Mouse (Mus musculus): ENCODE measurements around the gene Olfr827.

Gene Olfr827

DNA sequence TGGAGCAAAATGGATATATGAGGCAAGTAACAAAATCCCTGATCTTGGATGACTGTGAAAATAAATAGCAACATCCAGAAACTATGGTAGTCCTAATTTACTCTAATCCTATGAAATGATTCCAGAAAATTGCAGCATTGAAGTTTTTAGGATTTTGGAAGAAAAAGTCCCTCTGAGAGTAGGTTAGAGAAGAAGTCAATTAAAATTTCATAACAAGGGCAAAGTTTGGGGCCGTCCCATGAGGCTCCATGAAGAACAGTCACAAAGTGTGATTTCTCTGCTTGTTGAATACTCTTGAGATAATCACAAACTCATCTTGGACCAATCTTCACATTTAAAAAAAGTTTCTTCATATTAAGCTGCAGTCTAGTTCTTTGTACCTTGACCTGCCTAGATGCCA, at the start of gene Olfr827:
Olfr827 (minus strand) TSS at position 101 of the 400 bp plus-strand sequence.
- DNase-seq (ENCODE audit: low spot score in 2 of 2) = no peak

DNA sequence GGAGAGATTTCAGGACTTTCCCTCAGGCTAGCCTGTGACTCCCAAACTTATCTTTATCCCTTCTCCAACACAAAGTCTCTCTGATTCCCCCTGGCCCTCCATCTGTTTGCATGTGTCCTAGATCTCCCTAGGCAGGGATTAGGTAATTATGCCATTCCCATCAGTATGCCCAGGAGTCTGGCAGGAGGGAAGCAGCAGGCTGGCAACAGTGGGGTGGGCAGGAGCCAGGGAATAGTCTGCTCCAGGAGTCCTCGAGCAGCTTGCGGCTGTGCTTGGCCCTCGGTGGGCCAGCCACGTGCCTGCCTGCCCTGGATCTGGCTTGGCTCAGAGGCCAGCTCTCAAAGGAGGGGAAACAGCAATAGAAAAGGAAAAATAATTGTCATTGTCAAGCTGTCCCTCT, 49.0 kb upstream of the Olfr827 start:
- DNase-seq (ENCODE audit: low spot score in 2 of 2) = no peak

DNA sequence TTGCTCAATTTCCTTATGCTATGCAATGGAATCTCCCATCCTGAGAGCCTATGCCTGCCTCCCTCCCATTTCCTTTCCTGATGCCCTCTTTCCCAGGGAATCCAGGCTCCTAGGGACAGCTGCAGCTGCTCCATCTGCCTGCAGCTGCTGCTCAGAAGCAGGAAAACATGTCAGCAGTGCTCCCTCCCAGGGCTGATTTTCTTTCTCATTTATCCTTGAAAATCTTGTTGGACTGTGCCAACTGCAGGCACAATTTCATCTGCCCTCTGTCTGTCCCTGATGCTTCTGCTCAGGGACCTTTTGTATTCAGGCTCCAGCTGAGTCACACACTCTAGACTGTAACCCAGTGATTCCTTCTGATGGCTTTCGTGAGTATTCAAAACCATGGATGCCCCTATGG, 45.3 kb upstream of the Olfr827 start:
- DNase-seq (ENCODE audit: low spot score in 2 of 2) = no peak

DNA sequence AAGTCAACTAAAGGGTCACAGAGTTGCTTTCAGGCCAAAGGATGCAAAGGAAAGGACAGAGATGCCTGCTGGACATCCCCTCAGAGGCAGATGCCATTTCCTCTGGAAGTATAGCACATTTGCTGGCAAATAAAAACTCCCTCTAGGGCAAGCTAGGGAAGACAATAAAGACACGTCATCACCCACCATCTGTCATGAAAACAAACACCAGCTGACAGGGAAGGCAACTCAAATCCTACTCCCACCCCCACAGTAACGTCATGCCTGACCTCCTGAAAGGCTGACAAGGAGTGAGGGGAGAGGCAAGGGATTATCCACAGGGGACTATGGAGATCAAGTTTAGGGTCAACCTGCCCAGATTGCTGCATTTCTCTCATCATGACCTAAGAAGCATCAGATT, 30.1 kb upstream of the Olfr827 start:
- no peak for DNase-seq (ENCODE audit: low spot score in 2 of 2)

DNA sequence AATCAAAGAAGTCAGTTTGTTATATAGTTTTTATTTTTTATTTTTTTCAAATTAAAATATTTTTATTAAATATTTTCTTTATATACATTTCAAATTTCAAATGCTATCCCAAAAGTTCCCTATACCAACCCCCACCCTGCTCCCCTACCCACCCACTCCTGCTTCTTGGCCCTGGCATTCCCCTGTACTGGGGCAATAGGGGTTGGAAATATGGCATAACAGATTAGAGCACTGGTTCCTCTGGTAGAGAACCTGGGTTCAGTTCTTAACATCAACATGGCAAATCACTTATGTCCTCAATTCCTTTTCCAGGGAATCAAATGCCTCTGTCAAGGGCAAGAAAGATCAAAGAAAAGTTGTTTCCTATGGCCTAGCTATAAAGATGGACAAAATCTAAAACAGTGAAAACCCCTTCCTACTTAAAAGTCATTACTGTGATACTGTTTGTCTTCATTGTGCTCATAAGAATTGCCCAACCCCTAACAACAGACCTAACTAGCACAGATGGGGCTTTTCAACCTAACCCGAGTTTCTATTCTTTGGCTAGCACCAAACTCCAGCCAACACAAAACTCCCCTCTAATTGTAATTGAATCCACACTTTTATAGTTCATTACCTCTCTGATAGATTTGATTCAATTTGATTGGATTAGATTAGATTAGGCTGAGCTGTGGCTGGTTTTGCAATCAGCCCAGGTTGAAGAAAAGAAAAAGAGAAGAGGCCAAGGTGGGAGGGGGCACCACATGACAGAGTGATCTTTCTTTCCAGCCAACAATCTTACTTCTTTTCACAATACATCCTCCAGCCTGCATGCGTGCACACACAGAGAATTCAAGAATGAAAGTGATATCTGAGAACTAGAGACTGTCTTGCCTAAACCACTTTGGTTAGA, 24.4 kb upstream of the Olfr827 start:
- DNase-seq (ENCODE audit: low spot score in 2 of 2) = no peak

DNA sequence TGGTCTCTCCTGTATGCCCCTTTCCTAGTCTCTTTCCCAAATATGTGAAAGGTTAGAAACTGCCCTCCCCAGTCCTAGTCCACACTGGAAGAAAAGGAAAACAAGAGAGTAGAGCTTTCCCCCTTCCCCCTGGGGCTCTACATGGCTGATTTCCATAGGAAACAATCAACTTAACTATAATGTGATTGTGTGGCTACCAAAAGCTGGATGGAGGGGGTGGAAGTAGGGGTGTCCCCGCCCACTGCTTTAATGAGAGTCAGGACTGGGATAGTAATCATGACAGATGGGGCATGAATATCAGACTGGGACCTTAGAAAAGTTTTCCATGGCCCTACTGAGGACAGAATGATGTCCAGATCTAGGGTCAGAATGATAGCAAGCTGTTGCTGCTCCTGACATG, 20.4 kb upstream of the Olfr827 start:
- no peak for DNase-seq (ENCODE audit: low spot score in 2 of 2)

DNA sequence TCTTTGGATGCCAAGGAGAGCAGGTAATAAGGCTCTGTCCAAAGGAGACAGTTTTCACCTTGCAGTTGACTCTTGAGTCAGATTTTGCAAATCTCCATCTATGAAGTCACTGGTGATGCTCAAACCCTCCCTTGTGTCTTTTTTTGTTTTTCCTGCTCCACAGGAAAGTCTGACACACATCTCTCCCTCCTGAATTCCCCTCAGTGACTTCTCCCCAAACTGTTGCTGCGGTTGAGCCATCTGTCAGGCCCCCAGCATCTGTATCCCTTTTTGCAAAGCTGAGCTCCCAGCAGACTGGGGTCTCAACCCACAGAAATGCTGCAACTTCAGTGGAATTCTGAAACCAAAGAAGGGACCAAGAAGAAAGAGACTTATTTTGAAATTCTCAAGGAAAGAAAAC, 17.9 kb upstream of the Olfr827 start:
- no peak for DNase-seq (ENCODE audit: low spot score in 2 of 2)

DNA sequence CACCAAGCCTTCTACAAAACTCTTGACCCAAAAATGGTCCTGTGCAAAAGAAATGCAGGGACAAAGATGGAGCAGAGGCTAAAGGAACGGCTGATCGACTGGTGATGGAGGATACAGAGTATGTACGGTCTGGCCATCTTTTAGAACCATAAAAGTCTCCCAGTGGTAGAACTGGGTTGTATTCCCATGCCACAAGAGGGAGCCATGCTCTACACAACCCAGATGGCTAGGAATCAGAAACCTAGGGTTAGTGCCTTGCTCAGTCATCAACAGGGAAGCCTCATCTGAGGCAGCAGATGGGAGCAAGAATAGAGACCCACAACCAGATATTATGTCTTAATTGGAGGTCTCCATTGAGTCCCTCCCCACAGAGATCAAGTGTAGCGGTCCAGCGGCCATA, 15.4 kb upstream of the Olfr827 start:
- no peak for DNase-seq (ENCODE audit: low spot score in 2 of 2)

DNA sequence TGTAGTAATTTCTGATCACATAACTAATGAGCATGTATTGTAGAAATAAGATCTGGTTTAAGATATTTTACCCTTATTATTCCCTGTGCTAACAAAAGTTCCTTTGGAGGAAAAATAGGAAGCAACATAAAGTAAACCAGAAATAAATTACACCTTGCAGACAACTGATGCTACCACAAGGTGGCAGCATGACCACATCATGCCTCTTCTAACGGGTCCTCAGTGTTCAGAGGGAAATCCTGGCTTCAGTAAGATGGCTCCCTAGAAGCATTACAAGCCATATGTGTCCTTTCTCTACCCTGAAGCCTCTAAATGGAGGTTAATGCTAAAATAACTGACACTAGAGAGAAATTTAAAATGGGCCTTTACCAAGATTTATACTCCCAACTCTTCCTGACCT, 14.0 kb upstream of the Olfr827 start:
- peak in 1 of 2 experiments; percentile 37 for DNase-seq (ENCODE audit: low spot score in 2 of 2)

DNA sequence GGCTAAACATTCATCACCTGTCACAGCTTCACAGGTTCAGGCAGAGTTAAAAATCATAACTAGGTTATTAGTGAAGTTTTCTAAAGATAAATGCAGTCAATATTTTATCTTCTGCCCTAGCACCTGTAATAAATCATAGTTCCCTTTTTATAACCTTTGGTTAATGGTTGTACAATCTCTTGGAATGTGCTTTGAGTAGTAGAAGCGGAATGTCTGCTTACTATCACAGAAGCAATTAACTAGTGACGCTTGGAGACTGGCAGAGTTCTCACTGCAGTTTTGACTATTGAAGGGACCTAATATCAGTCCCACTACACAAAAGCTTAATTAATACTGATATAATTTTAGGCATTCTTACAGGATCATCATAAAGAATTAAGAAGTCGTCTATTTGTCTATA, 10.8 kb upstream of the Olfr827 start:
- no peak for DNase-seq (ENCODE audit: low spot score in 2 of 2)

DNA sequence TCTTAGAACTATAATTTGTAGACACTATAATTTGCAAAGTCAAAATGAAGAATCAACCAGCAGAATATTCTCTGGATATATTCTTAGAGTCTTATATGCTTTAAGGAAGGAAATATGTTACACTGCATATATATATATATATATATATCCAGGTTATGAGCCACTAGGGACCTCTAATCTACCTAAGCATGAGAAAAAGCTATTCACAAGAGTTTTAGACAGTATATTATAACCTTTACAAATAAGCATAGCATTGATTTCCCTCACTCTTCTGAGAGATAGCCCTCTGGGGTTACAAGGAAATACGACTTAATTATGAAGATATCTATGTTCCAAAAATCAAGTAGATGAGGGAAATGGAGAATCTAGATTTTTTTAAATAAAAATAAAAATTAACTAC, 30.1 kb downstream of the Olfr827 start, which contains the start of gene Olfr826:
Olfr826 (minus strand) TSS at position 101 of the 400 bp plus-strand sequence.
- DNase-seq (ENCODE audit: low spot score in 2 of 2) = no peak

DNA sequence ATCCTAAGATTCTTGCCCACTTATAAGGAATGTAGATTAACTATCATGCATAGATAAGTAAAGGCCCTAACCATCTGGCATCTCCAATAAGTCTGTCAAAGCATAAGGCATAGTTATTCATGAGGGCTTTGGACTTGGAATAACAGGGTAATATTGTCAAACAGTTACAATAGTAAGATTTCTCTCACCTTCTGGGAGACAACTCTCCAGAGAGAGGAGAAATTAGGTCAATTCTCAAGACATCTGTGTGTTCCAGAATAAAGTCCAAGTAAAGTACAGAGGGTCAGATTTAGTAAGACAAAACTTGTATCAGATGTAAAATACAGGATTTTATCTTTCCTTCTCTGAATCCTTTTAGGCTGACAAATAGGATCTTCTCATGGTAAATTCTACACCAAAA, 47.5 kb downstream of the Olfr827 start, which contains the start of gene Olfr825:
Olfr825 (minus strand) TSS at position 101 of the 400 bp plus-strand sequence.
- DNase-seq (ENCODE audit: low spot score in 2 of 2) = no peak

DNA sequence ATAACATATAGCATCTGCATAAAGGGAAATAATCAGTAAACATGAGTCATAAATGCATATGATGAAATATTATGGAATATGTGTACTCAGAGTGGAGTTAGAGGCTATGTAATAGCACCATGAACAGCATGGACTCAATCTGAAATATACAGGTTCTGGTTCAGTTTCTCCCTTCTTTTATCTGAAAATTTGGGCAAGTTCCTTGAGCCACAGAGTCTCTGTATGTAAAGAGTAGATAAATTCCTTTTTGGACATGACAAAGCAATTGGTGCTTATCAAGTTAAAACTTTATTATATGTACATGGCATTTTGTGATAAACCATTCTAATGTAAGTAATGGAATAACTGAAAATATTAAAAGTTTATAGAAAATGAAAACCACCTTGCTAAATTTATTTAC, 49.0 kb downstream of the Olfr827 start:
- no peak for DNase-seq (ENCODE audit: low spot score in 2 of 2)

All from thymus, postnatal 10 days (tissue).